Mouse (Mus musculus): ENCODE results near the gene Bcl10.
"Not testable (repeated sequence)": the region's sequence is repeated elsewhere in the genome, so short reads cannot be mapped to it uniquely, and the experiment has no call there.

Gene Bcl10

GRCm38 (mm10) chr3:145913263-145913662 lies 9.3 kb upstream of the Bcl10 start:
- no peak for DNase-seq (ENCODE audit: low read depth, low spot score)

GRCm38 (mm10) chr3:145913942-145914341 lies 8.7 kb upstream of the Bcl10 start:
- DNase-seq (ENCODE audit: low read depth, low spot score): not testable (repeated sequence)

- DNase-seq (ENCODE audit: low read depth, low spot score): no peak
These were observed 6.2 kb upstream of the Bcl10 start for GRCm38 (mm10) chr3:145916374-145916773.

DNA sequence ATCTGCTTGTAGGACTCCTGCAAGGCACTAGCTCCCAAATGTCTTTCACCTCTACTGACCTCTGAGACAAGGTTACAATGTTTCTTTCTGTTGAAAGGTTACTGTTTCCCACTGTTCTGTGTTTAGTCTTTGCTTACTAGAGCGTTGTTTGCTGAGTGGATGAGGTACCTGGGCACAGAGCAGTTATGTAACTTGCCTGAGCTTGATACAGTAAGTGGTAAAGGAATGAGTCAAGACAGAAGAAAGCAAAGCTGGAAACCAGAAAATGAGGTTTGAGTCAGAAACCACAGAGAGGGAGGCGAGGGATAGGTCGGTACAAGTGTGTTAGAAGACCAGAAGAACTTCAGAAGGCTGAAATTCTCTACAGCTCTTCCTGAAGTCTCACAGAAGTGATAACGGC lies 5.8 kb upstream of the Bcl10 start:
- no peak for DNase-seq (ENCODE audit: low read depth, low spot score)

- no peak for DNase-seq (ENCODE audit: low read depth, low spot score)
These were observed 367 bp downstream of the Bcl10 start for GRCm38 (mm10) chr3:145922971-145923370.

- peak; percentile 100 for DNase-seq (ENCODE audit: low read depth, low spot score)
These were observed 1.4 kb downstream of the Bcl10 start for GRCm38 (mm10) chr3:145923874-145924577.

GRCm38 (mm10) chr3:145924649-145925337 lies 2.2 kb downstream of the Bcl10 start:
- DNase-seq (ENCODE audit: low read depth, low spot score): peak; percentile 35

- DNase-seq (ENCODE audit: low read depth, low spot score): no peak
These were observed 2.9 kb downstream of the Bcl10 start for GRCm38 (mm10) chr3:145925506-145925905.

DNA sequence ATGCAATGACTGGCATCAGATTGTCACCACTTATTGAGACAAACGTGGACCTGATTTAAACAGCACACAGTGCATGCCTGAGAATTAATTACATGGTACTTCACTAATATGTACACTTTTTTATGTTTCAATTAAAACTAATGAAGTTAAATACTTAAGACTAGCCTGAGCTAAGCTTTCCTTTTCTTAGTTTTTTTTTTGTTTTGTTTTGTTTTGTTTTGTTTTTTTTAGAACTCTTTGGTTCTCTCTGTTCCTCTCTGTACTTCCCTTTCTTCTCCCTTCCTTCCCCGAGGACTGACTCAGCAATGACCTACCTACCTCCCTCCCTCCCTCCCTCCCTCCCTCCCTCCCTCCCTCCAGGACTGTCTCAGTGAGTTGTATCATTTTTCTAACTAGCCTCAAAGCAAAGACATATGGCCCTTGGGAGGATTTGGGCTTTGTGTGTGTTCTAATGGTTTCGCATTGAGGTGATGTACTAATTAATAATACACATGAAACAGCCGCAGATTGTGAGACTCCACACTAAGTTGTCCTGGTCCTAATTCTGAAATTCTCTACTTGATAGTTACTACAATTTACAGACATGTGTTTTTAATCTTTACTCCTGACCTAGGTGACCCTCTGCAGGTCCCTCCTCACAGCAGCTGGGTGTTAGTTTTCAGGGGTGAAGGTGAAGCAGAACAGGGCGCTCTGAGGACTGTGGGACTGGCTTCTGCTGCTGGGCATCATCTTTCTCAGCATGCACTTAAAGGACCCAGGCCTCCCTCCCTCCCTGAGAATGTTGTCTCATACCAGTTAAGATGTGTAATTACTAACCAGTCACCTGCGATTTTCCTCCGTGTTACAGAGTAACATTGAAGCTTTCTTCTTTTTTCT lies 7.2 kb downstream of the Bcl10 start:
- peak; percentile 31 for DNase-seq (ENCODE audit: low read depth, low spot score)

- no peak for DNase-seq (ENCODE audit: low read depth, low spot score)
These were observed 11.2 kb downstream of the Bcl10 start for GRCm38 (mm10) chr3:145933845-145934244.

DNA sequence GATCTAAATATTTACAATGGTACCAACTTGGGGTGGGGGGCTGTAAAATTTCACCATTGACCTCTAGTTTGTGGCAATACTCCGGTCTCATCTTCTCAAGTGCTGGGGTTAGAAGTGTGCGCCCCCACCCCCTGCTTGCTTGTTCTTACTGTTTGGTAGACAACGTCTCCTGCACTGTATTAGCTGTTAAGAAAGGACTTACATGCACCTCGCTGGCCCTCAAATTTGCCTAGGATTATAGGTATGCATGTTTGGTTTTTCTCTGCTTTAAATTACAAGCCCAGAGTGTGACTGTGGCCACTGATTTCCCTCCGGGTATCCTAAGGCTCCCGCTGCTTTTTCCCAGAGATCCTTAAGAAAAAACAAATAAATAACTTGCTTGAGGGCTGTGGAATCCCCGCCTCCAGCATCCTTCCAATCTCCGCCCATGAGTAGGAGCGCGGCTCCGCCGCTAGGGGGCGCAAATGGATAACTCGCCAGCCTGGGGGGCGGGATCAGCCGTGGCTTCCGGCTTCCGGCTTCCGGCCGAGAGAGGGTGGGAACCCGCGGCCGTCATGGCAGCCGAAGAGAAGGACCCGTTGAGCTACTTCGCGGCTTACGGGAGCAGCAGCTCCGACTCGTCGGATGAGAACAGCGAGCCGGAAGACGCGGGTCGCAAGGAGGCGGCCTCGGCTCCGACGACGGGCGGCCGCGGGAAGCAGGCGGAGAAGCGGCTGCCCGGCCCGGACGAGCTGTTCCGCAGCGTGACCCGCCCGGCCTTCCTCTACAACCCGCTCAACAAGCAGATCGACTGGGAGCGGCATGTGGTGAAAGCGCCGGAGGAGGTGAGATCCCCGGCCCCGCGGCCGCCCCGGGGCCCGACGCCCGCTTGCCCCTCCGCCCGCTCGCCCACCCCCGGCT lies 15.2 kb downstream of the Bcl10 start, which contains the start of gene 2410004B18Rik:
2410004B18Rik (plus strand) TSS at position 510 of the 900 bp plus-strand sequence.
- peak; percentile 95 for DNase-seq (ENCODE audit: low read depth, low spot score)

GRCm38 (mm10) chr3:145938405-145939349 lies 16.1 kb downstream of the Bcl10 start:
- DNase-seq (ENCODE audit: low read depth, low spot score): no peak

DNA sequence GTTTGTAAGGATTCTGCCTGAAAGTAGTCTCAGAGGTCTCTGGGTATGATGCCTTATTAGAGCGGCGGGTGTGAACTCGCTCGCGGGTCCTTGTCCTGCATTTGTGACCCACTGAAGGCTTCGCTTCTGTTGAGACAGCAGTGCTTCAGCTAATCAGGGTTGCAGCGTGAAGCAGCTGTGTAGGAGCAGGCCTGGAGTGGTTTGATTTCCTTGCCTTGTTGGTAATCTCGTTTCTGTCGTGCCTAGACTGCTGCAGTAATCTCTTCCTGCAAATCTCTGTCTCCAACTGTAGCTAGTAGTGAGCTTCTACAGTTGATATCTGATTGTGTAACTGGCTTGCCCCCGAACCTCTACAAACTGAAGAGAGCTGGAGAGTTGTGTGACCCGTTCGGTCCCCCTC lies 16.8 kb downstream of the Bcl10 start:
- DNase-seq (ENCODE audit: low read depth, low spot score): no peak

- DNase-seq (ENCODE audit: low read depth, low spot score): no peak
These were observed 17.4 kb downstream of the Bcl10 start for GRCm38 (mm10) chr3:145939971-145940370.

DNA sequence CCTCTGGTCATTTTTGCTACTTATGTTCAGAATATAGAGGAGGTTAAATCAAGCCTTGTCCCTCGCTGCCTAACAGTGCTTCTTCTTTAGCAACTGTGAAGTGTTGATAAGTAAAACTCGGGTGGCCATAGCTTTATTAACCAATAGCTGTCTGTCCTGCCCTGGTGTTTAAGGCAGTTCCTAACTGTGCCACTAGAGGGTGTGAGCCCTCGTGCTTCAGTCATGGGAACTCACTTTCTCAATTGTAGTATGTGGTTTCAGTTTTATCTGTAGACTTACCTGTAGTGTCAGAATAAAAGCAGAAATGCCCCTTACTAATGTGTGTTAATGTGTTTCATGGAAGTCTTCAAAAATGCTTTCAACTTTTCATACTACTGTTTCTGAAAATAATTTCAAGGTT lies 19.4 kb downstream of the Bcl10 start:
- peak; percentile 78 for DNase-seq (ENCODE audit: low read depth, low spot score)

DNA sequence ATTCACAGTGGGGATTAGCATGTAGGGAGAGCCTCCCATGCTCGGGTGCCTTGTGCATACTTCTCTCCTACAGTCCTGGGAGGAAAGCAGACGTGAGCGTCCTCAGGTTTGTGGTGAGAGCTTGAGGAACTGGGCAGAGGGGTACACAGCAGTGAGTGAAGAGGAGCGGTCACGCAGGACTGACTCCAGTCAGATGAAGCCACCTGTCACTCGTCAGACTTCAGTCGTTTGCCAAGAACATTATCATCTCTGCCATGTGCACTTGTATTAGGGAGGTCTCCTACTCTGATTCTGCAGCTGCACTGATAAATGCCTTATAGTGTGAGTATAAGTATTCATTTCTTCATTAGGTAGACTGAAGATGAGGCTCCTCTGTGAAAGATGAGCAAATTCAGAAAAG lies 21.7 kb downstream of the Bcl10 start:
- DNase-seq (ENCODE audit: low read depth, low spot score): no peak

GRCm38 (mm10) chr3:145945904-145946303 lies 23.3 kb downstream of the Bcl10 start:
- no peak for DNase-seq (ENCODE audit: low read depth, low spot score)

GRCm38 (mm10) chr3:145946654-145947053 lies 24.1 kb downstream of the Bcl10 start:
- no peak for DNase-seq (ENCODE audit: low read depth, low spot score)

DNA sequence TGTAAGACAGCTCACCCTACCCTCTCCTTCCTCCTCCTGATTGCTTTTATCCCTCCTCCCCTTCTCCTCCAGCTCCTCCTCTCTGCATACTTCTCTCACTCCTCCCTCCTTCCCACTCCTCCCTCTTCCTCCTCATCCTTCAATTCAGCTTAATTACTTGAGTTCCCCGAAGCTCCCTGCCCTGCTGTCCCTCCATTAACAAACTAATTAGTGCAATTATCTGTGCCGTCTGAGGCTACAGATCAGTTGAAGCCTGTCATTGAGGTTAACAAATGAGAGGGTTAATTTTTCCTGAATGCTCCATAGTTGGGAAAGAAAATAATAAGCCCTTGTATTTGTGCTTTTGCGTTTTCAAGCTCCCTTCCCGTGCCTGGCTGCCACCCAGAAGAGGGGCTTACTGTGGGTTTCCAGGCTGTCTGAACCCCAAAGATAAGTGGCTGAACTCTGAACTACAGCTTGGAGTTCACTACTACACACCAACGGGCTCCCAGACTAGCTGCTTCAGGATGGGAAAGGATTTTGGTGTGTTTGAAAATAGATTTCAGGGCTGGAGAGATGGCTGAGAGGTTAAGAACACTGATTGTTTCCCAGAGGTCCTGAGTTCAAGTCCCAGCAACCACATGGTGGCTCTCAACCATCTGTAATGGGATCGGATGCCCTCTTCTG lies 25.1 kb downstream of the Bcl10 start:
- DNase-seq (ENCODE audit: low read depth, low spot score): no peak
